In the genomic region with DNA sequence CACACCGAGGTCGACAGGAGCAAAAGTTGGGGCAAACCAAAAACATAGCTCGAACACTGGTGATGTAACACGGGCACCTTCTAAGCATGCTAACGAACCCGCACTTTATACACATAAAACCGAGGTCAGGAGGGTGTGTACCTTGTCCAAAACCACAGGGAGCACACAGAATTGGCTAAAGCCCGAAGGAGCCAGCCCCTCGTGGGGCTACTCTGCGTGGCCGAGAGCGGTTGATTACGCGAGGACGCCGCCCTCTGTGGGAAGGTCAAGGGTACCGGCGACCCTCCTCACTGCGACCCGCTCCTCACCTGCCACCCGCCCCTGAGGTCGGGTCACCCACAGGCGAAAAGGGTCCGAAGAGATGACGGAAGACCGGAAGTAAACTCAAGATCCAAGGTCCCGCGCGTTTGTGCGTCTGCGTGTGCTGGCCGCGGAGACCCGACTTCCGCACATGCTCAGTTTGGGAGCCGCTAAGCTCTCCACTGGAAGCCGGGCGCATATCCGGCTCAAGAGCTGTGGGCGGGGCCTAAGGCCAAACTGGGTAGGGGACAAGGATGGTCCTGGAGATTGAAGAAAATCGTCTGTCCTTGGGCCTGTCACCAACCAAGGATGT, we compare ENCODE assay signal across 8 mouse cellular contexts. TPM values are rescaled to one million over a fixed set of nuclear protein-coding genes. Genes with fewer than 3 reads are reported as not detected.
DNase-seq lines count a peak whose midpoint lies in the region; ATAC-seq lines count a peak whose summit lies in the region.

A gene (minus strand): TSS at position 452 of the 613 bp plus-strand sequence.

- peak within 1 kb of the TSS; percentile 57 for H3K27ac ChIP-seq in brown adipose tissue, adult 24 weeks (replicated peaks; ENCODE audit: low read depth, low read length)
- peak within 1 kb of the TSS; percentile 51; the same call in 1 of the 2 replicates for H3K27ac ChIP-seq in heart, embryonic 13.5 days (replicated peaks)
- H3K27ac ChIP-seq in liver, embryonic 12.5 days: peak within 1 kb of the TSS; percentile 80
- H3K27ac ChIP-seq in stomach, embryonic 15.5 days: peak within 1 kb of the TSS; percentile 57

- H3K4me1 ChIP-seq in brown adipose tissue, adult 24 weeks (ENCODE audit: control insufficient read depth, insufficient read depth, insufficient read length, low read length): peaks cover 5% of the 10 kb centered on the region; the same call in 1 of the 2 replicates
- H3K4me1 ChIP-seq in heart, embryonic 13.5 days: peaks cover 34% of the 10 kb centered on the region
- H3K4me1 ChIP-seq in liver, embryonic 12.5 days: peaks cover 58% of the 10 kb centered on the region
- H3K4me1 ChIP-seq in stomach, embryonic 15.5 days: peaks cover 11% of the 10 kb centered on the region; the same call in 1 of the 2 replicates

- peak within 1 kb of the TSS; percentile 99 for H3K4me2 ChIP-seq in heart, embryonic 13.5 days
- H3K4me2 ChIP-seq in liver, embryonic 12.5 days: peak within 1 kb of the TSS; percentile 84
- H3K4me2 ChIP-seq in stomach, embryonic 15.5 days: peak within 1 kb of the TSS; percentile 83

- no peaks in the 10 kb centered on the region for H3K27me3 ChIP-seq in heart, embryonic 13.5 days (replicated peaks)
- H3K27me3 ChIP-seq in liver, embryonic 12.5 days (replicated peaks): no peaks in the 10 kb centered on the region
- H3K27me3 ChIP-seq in stomach, embryonic 15.5 days (replicated peaks): no peaks in the 10 kb centered on the region

- under 1% methylated on average over 41 of the region's 41 CpGs for WGBS in heart, embryonic 13.5 days
- under 1% methylated on average over 41 of the region's 41 CpGs for WGBS in liver, embryonic 12.5 days (ENCODE audit: insufficient replicate concordance)
- WGBS in stomach, embryonic 15.5 days: under 1% methylated on average over 41 of the region's 41 CpGs

- ATAC-seq in heart, embryonic 13.5 days (ENCODE audit: extremely low read depth, insufficient number of reproducible peaks, low FRiP score, low TSS enrichment): peak; percentile 84
- ATAC-seq in liver, embryonic 12.5 days: peak; percentile 86
- peak; percentile 88 for ATAC-seq in stomach, embryonic 15.5 days (ENCODE audit: insufficient read depth, low FRiP score, low read depth)

- H3K9me3 ChIP-seq in heart, embryonic 13.5 days: no peaks in the 10 kb centered on the region
- no peaks in the 10 kb centered on the region for H3K9me3 ChIP-seq in liver, embryonic 12.5 days (replicated peaks)
- no peaks in the 10 kb centered on the region for H3K9me3 ChIP-seq in stomach, embryonic 15.5 days

- DNase-seq in CD4-positive, CD25-positive, alpha-beta regulatory T cell, adult 2 months (ENCODE audit: low read depth, low spot score): peak; percentile 94
- DNase-seq in fat pad, adult 2 months (ENCODE audit: extremely low read depth, low read depth, low spot score): peak; percentile 50
- peak; percentile 95 for DNase-seq in kidney, postnatal 10 days
- peak; percentile 81 to 87 for DNase-seq in natural killer cell, adult 2 months (ENCODE audit: low spot score in 2 of 2)

- peaks cover 23% of the 10 kb centered on the region for H3K36me3 ChIP-seq in heart, embryonic 13.5 days
- H3K36me3 ChIP-seq in liver, embryonic 12.5 days: peaks cover 23% of the 10 kb centered on the region
- peaks cover 12% of the 10 kb centered on the region; the same call in 1 of the 2 replicates for H3K36me3 ChIP-seq in stomach, embryonic 15.5 days

- peak within 1 kb of the TSS; percentile 81 for H3K4me3 ChIP-seq in brown adipose tissue, adult 24 weeks (ENCODE audit: insufficient read depth, low read depth, low read length)
- H3K4me3 ChIP-seq in heart, embryonic 13.5 days: peak within 1 kb of the TSS; percentile 85
- H3K4me3 ChIP-seq in liver, embryonic 12.5 days: peak within 1 kb of the TSS; percentile 93
- H3K4me3 ChIP-seq in stomach, embryonic 15.5 days (replicated peaks): peak within 1 kb of the TSS; percentile 79

- peak within 1 kb of the TSS; percentile 92 for H3K9ac ChIP-seq in heart, embryonic 13.5 days
- H3K9ac ChIP-seq in liver, embryonic 12.5 days: peak within 1 kb of the TSS; percentile 87
- H3K9ac ChIP-seq in stomach, embryonic 15.5 days: peak within 1 kb of the TSS; percentile 74; the same call in 1 of the 2 replicates

RNA-seq across cellular contexts. Expression of the gene that starts here (rescaled TPM):
- 13.4 and 17.6 TPM in 2 replicates for polyA plus RNA-seq in brown adipose tissue, adult 24 weeks (2012; ENCODE audit: insufficient read depth, insufficient read length, missing spikeins)
- polyA plus RNA-seq in heart, embryonic 13.5 days (2015; fragmentation: Nextera tagmentation; extraction: Ambion mirVana): 29.5 and 30.5 TPM in 2 replicates
- polyA plus RNA-seq in liver, embryonic 12.5 days (2016; fragmentation: Nextera tagmentation; extraction: Ambion mirVana): 28.5 and 30.5 TPM in 2 replicates
- polyA plus RNA-seq in stomach, embryonic 15.5 days (2015; fragmentation: Nextera tagmentation; extraction: Ambion mirVana): 32.5 and 35.5 TPM in 2 replicates

Comparison
In these comparisons a context has a peak if more than half of its experiments do, and no peak if none do; other contexts are left out.
1. Peak in every context shown above with its lines: DNase-seq, ATAC-seq, H3K4me3 ChIP-seq and H3K27ac ChIP-seq.